Mouse (Mus musculus): ENCODE data around the gene Mapkapk5.

Gene Mapkapk5

GRCm38 (mm10) chr5:121545793-121546529 lies at the start of gene Mapkapk5:
Mapkapk5 (minus strand) TSS chr5:121545905.
- peak; percentile 93 for DNase-seq (ENCODE audit: extremely low spot score, low read depth, low spot score)

GRCm38 (mm10) chr5:121594714-121595313 lies 49.1 kb upstream of the Mapkapk5 start:
- DNase-seq (ENCODE audit: extremely low spot score, low read depth, low spot score) = no peak

- peak; percentile 49 for DNase-seq (ENCODE audit: extremely low spot score, low read depth, low spot score)
These were observed 48.0 kb upstream of the Mapkapk5 start, which contains the start of gene Aldh2 for GRCm38 (mm10) chr5:121593451-121594401. Aldh2 (minus strand) TSS chr5:121593824.

GRCm38 (mm10) chr5:121592816-121593407 lies 47.2 kb upstream of the Mapkapk5 start:
- no peak for DNase-seq (ENCODE audit: extremely low spot score, low read depth, low spot score)

GRCm38 (mm10) chr5:121592064-121592815 lies 46.5 kb upstream of the Mapkapk5 start:
- no peak for DNase-seq (ENCODE audit: extremely low spot score, low read depth, low spot score)

GRCm38 (mm10) chr5:121591417-121592063 lies 45.8 kb upstream of the Mapkapk5 start:
- no peak for DNase-seq (ENCODE audit: extremely low spot score, low read depth, low spot score)

- no peak for DNase-seq (ENCODE audit: extremely low spot score, low read depth, low spot score)
These were observed 44.2 kb upstream of the Mapkapk5 start for GRCm38 (mm10) chr5:121589928-121590327.

GRCm38 (mm10) chr5:121586400-121587039 lies 40.8 kb upstream of the Mapkapk5 start:
- DNase-seq (ENCODE audit: extremely low spot score, low read depth, low spot score) = no peak

GRCm38 (mm10) chr5:121585699-121586098 lies 40.0 kb upstream of the Mapkapk5 start:
- DNase-seq (ENCODE audit: extremely low spot score, low read depth, low spot score) = no peak

GRCm38 (mm10) chr5:121585005-121585404 lies 39.3 kb upstream of the Mapkapk5 start:
- DNase-seq (ENCODE audit: extremely low spot score, low read depth, low spot score) = no peak

- DNase-seq (ENCODE audit: extremely low spot score, low read depth, low spot score) = no peak
These were observed 38.2 kb upstream of the Mapkapk5 start for GRCm38 (mm10) chr5:121583765-121584501.

- DNase-seq (ENCODE audit: extremely low spot score, low read depth, low spot score) = no peak
These were observed 36.2 kb upstream of the Mapkapk5 start for GRCm38 (mm10) chr5:121581945-121582344.

- DNase-seq (ENCODE audit: extremely low spot score, low read depth, low spot score) = no peak
These were observed 31.3 kb upstream of the Mapkapk5 start for GRCm38 (mm10) chr5:121576927-121577488.

- DNase-seq (ENCODE audit: extremely low spot score, low read depth, low spot score) = no peak
These were observed 30.2 kb upstream of the Mapkapk5 start for GRCm38 (mm10) chr5:121575867-121576266.

- DNase-seq (ENCODE audit: extremely low spot score, low read depth, low spot score) = no peak
These were observed 28.4 kb upstream of the Mapkapk5 start for GRCm38 (mm10) chr5:121574145-121574544.

- no peak for DNase-seq (ENCODE audit: extremely low spot score, low read depth, low spot score)
These were observed 25.1 kb upstream of the Mapkapk5 start for GRCm38 (mm10) chr5:121570787-121571186.

GRCm38 (mm10) chr5:121569881-121570420 lies 24.2 kb upstream of the Mapkapk5 start:
- no peak for DNase-seq (ENCODE audit: extremely low spot score, low read depth, low spot score)
